Mouse (Mus musculus) CH12.LX (cell line): ENCODE measurements around the gene Rapgef2. TPM values are rescaled to one million over a fixed set of nuclear protein-coding genes. Genes with fewer than 3 reads are reported as not detected.

Source experiments
- DNase-seq: peaks from one replicate; pipeline ENCODE4 v3.0.0-alpha.2; 2013; ENCODE audit errors: extremely low read depth
- H3K27ac ChIP-seq: 2 replicates; pipeline ENCODE4 v1.5.1; 2012; ENCODE audit warnings: low read depth, mild to moderate bottlenecking, control low read depth, moderate library complexity; ENCODE audit not compliant: insufficient read depth
- H3K27me3 ChIP-seq: replicated peaks from 2 replicates; pipeline ENCODE3; 2012; ENCODE audit warnings: inconsistent platforms
- H3K36me3 ChIP-seq, 2 experiments: replicated peaks in 1 of 2; 2 replicates each; pipeline versions ENCODE3 to v1.6.1; 2012; ENCODE audit warnings: inconsistent platforms in 1 of 2, low read length in 1 of 2, mild to moderate bottlenecking in 1 of 2, mixed read lengths in 1 of 2, moderate library complexity in 1 of 2; ENCODE audit not compliant: control insufficient read depth in 1 of 2, insufficient read depth in 1 of 2
- H3K4me1 ChIP-seq, 2 experiments: 2 replicates each; pipeline ENCODE4 v1.6.1; 2012; ENCODE audit warnings: inconsistent platforms in 1 of 2, moderate library complexity in 1 of 2; ENCODE audit not compliant: insufficient read depth in 2 of 2, control insufficient read depth in 1 of 2
- H3K4me2 ChIP-seq: 2 replicates; pipeline ENCODE4 v1.6.1; 2012; ENCODE audit warnings: low read depth, mild to moderate bottlenecking, control low read depth; ENCODE audit not compliant: poor library complexity, insufficient read depth, severe bottlenecking
- H3K4me3 ChIP-seq, 3 experiments: fragments of 150-350 bp in 1 of 3; sonication (generic) in 1 of 3; replicated peaks in 1 of 3; 2 replicates each; pipeline versions ENCODE3 to v1.5.1; 2011 to 2012; ENCODE audit warnings: low read depth in 2 of 3, low read length in 2 of 3, mild to moderate bottlenecking in 2 of 3, moderate library complexity in 2 of 3, control low read depth in 1 of 3, improper control_type of control experiment in 1 of 3, inconsistent platforms in 1 of 3, mixed read lengths in 1 of 3; ENCODE audit not compliant: poor library complexity in 1 of 3
- H3K79me2 ChIP-seq: replicated peaks from 2 replicates; pipeline ENCODE4 v1.6.1; 2012; ENCODE audit warnings: mild to moderate bottlenecking, moderate library complexity; ENCODE audit not compliant: control insufficient read depth, poor library complexity, insufficient read depth, severe bottlenecking; ENCODE audit errors: extremely low read depth
- H3K9ac ChIP-seq: 2 replicates; pipeline ENCODE4 v1.6.1; 2012; ENCODE audit warnings: low read depth, mild to moderate bottlenecking, control low read depth, moderate library complexity; ENCODE audit not compliant: insufficient read depth
- H3K9me3 ChIP-seq: replicated peaks from 2 replicates; pipeline ENCODE3; 2012; ENCODE audit warnings: low read length, inconsistent platforms, mixed read lengths
- BHLHE40 ChIP-seq: IDR thresholded peaks from 2 replicates; pipeline ENCODE4 v1.6.1; 2011; ENCODE audit warnings: mild to moderate bottlenecking, low read depth, low read length, improper control_type of control experiment
- CHD1 ChIP-seq: IDR thresholded peaks from 2 replicates; pipeline ENCODE4 v1.6.1; 2012; ENCODE audit warnings: low read depth, low read length, improper control_type of control experiment, inconsistent platforms
- CTCF ChIP-seq, 2 experiments: IDR thresholded peaks in 1 of 2; conservative IDR thresholded peaks in 1 of 2; 2 replicates each; pipeline ENCODE4 v1.5.1; 2011 to 2012; ENCODE audit warnings: low read depth in 2 of 2, low read length in 2 of 2, improper control_type of control experiment in 1 of 2, inconsistent platforms in 1 of 2, mild to moderate bottlenecking in 1 of 2, moderate library complexity in 1 of 2
- ELF1 ChIP-seq: IDR thresholded peaks from 2 replicates; pipeline ENCODE4 v1.6.1; 2014; ENCODE audit warnings: low read depth, mild to moderate bottlenecking, inconsistent platforms, low read length, improper control_type of control experiment
- HCFC1 ChIP-seq: IDR thresholded peaks from 2 replicates; pipeline ENCODE4 v1.6.1; 2012; ENCODE audit warnings: low read depth, mild to moderate bottlenecking, inconsistent platforms, low read length, improper control_type of control experiment
- JUN ChIP-seq: IDR thresholded peaks from 2 replicates; pipeline ENCODE4 v1.6.1; 2011; ENCODE audit warnings: low read depth, mild to moderate bottlenecking, low read length, improper control_type of control experiment, moderate library complexity; ENCODE audit not compliant: insufficient read depth
- JUND ChIP-seq: conservative IDR thresholded peaks from 2 replicates; pipeline ENCODE4 v1.6.1; 2011; ENCODE audit warnings: low read depth, low read length, improper control_type of control experiment
- KAT2A ChIP-seq: IDR thresholded peaks from 2 replicates; pipeline ENCODE4 v1.6.1; 2012; ENCODE audit warnings: low read length, improper control_type of control experiment, inconsistent platforms; ENCODE audit not compliant: insufficient replicate concordance
- MAFK ChIP-seq: IDR thresholded peaks from 2 replicates; pipeline ENCODE4 v1.6.1; 2011; ENCODE audit warnings: low read length, improper control_type of control experiment; ENCODE audit not compliant: insufficient replicate concordance
- MYC ChIP-seq: IDR thresholded peaks from 2 replicates; pipeline ENCODE4 v1.6.1; 2011; ENCODE audit warnings: low read depth, mild to moderate bottlenecking, improper control_type of control experiment, low read length
- NELFE ChIP-seq: IDR thresholded peaks from 2 replicates; pipeline ENCODE4 v1.6.1; 2011; ENCODE audit warnings: low read depth, low read length, improper control_type of control experiment
- PAX5 ChIP-seq: IDR thresholded peaks from 2 replicates; pipeline ENCODE4 v1.6.1; 2012; ENCODE audit warnings: low read length, inconsistent platforms, mixed read lengths
- POLR2A ChIP-seq: IDR thresholded peaks from 2 replicates; pipeline ENCODE4 v1.6.1; 2011; ENCODE audit warnings: low read depth, mild to moderate bottlenecking, improper control_type of control experiment, low read length
- POLR2AphosphoS2 ChIP-seq: IDR thresholded peaks from 2 replicates; pipeline ENCODE4 v1.6.1; 2011; ENCODE audit warnings: low read depth, low read length, improper control_type of control experiment
- RAD21 ChIP-seq: IDR thresholded peaks from 2 replicates; pipeline ENCODE4 v1.6.1; 2011; ENCODE audit warnings: low read depth, mild to moderate bottlenecking, low read length, improper control_type of control experiment, moderate library complexity
- SIN3A ChIP-seq: IDR thresholded peaks from 2 replicates; pipeline ENCODE4 v1.6.1; 2012; ENCODE audit warnings: low read length, improper control_type of control experiment, inconsistent platforms
- SMC3 ChIP-seq: IDR thresholded peaks from 2 replicates; pipeline ENCODE4 v1.6.1; 2011; ENCODE audit warnings: low read depth, low read length, improper control_type of control experiment
- USF1 ChIP-seq: IDR thresholded peaks from 2 replicates; pipeline ENCODE4 v1.6.1; 2014; ENCODE audit warnings: low read depth, mild to moderate bottlenecking, inconsistent platforms, low read length, improper control_type of control experiment
- ZNF384 ChIP-seq: IDR thresholded peaks from 2 replicates; pipeline ENCODE4 v1.6.1; 2012; ENCODE audit warnings: low read depth, low read length, improper control_type of control experiment, inconsistent platforms
- dilution Hi-C: fragments of 300-500 bp; cut with MboI; formaldehyde crosslinking; loops from 2 replicates; pipeline ENCODE4 v1.14.3; 2020; ENCODE audit warnings: low sequenced_read_pairs; ENCODE audit not compliant: extremely low pct_unique_long_range_greater_than_20kb, extremely low pct_ligation_motif_present
- in situ Hi-C: fragments of 300-500 bp; cut with MboI; formaldehyde crosslinking; loops from 3 replicates; pipeline ENCODE4 v1.14.3; 2019; ENCODE audit warnings: low sequenced_read_pairs, low pct_ligation_motif_present, low pct_unique_long_range_greater_than_20kb, mixed read lengths
- polyA plus RNA-seq: library from polyadenylated mRNA; unstranded; fragments of >175 nt; gene quantifications from 2 replicates; pipeline ENCODE4 v1.2.1, GENCODE M21; 2012; ENCODE audit warnings: low read depth; ENCODE audit not compliant: insufficient read length
- total RNA-seq, 2 experiments: library from RNA; depleted of rRNA; stranded (reverse); fragments of 300-350 nt in 1 of 2; fragments of >200 nt in 1 of 2; gene quantifications; 2 replicates each; pipeline ENCODE4 v1.2.3; 2012 to 2014

Rapgef2 gene
- total and polyA plus RNA-seq, 3 experiments = 0.72 to 3.1 (median 2.6) TPM

DNA sequence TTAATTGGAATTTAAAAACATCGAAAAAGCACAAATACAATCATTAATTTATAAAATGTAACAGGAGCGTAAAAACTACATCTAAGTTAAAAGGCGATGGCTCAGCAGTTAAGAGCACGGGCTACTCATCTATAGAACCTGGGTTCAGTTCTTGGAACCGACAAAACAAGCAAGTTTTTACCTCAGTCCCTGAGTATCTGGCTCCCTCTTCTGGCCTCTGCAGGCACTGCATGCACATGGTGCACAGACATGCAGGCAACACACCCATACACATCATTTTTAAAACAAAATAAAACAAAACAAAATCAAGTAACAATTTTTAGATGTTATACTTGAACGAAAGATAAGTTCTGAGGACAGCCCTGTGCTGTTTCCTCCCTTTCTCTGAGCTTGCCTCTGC is 176.2 kb downstream of the Rapgef2 start:
- Histone ChIP-seq H3K27ac (no peak overlapping the region), H3K36me3 (peaks cover 0 to 3% of the 10 kb centered on the region in 2 experiments), H3K4me1 (no peaks in the 10 kb centered on the region), H3K9ac (no peak overlapping the region), H3K4me2 (no peak overlapping the region), H3K27me3 (no peaks in the 10 kb centered on the region), H3K79me2 (no peaks in the 10 kb centered on the region), H3K4me3 (no peak overlapping the region), H3K9me3 (peaks cover 1% of the 10 kb centered on the region)
- peak; percentile 44 for DNase-seq
- TF ChIP-seq SMC3 (peak; percentile 18; the same call in 1 of the 2 replicates), CTCF (conservative IDR thresholded peaks at IDR 0.05 in 1 of 2, IDR thresholded peaks at IDR 0.05 in 1 of 2; ENCODE audit: low read depth in 2 of 2, low read length in 2 of 2) (peak; percentile 46 to 50; a peak in 3 of 4 replicates), MYC (no peak), ELF1 (no peak), RAD21 (peak; percentile 51), PAX5 (no peak), ZNF384 (no peak), JUN (no peak), MAFK (no peak)
- in situ Hi-C loops = no loop called here
- dilution Hi-C loops = no loop called here

GRCm38 (mm10) chr3:79108246-79108645 is 178.1 kb downstream of the Rapgef2 start:
- Histone ChIP-seq H3K9me3 (peaks cover 1% of the 10 kb centered on the region), H3K27ac (no peak overlapping the region), H3K36me3 (peaks cover 0 to 8% of the 10 kb centered on the region in 2 experiments), H3K9ac (no peak overlapping the region), H3K27me3 (no peaks in the 10 kb centered on the region), H3K4me3 (no peak overlapping the region), H3K4me2 (no peak overlapping the region), H3K4me1 (no peaks in the 10 kb centered on the region), H3K79me2 (no peaks in the 10 kb centered on the region)
- TF ChIP-seq KAT2A (no peak), HCFC1 (no peak), POLR2A (no peak), CHD1 (no peak), POLR2AphosphoS2 (no peak), NELFE (no peak), JUND (no peak), BHLHE40 (no peak), USF1 (no peak), SIN3A (no peak)
- DNase-seq = no peak
- in situ Hi-C loops (no loop called here), dilution Hi-C loops (no loop called here)
